Mouse (Mus musculus): Measurements from ENCODE around the gene Tiprl. TPM values are rescaled to one million over a fixed set of nuclear protein-coding genes. Genes with fewer than 3 reads are reported as not detected.

Gene Tiprl
- total RNA-seq, 4 experiments from 2014 or later = 57.9 to 65.5 (median 62.0) TPM

DNA sequence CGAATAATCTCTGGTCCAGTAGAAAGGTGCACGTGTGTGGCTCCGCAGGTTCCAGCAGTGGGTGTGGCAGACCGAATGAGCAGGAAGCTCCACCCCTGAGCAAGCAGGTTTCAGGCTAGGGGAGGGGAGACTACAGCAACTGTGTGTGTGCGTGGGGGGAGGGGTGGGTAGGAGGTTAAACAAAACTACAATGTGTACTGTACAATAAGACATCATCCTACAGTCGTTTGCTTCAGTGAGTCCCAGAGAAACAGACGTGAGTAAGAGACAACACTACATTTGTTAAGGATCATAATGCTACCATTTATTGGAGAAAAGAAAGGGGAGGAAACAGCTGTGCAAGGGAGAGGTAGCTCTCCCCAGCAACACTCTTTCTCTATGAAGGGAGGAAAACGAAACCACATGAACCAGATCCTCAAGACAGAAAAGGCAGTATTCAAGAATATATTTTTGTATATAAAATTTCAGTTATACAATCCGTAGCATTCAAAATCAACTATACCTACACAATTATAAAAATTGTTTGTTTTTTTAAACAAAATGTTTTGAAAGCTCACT, 62.7 kb downstream of the Tiprl start:
- no peak for DNase-seq

- no peak for DNase-seq
These were observed 65.5 kb downstream of the Tiprl start for GRCm38 (mm10) chr1:165171277-165171676.

GRCm38 (mm10) chr1:165170157-165170556, 66.6 kb downstream of the Tiprl start:
- no peak for DNase-seq

GRCm38 (mm10) chr1:165169462-165169861, 67.3 kb downstream of the Tiprl start:
- DNase-seq = no peak

DNA sequence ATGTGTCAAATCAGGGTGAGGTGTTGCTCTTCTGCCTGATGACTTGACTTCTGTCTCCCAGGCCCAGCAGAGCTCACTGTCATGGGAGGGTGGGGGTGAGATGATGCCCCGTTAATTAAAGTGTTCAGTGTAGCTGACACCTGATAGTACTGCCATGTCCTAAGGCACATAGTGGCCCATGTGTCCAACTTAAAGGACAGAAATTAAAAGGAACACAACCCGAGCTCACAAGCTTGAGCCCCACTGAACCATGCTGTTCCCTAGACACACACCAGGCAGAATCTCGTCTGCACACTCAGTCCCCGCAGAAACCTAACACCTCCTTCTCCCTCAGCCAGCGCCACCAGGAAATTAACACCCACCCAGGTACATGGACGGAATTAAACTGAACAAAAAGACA, 71.9 kb downstream of the Tiprl start:
- DNase-seq = no peak

Other genes with a start within 250 kb of the Tiprl start
- not detected for gene Tbx19, start 76.2 kb downstream of the Tiprl start, total RNA-seq (2022)
- gene Sft2d2, start 42.6 kb downstream of the Tiprl start, total RNA-seq (2022) = 10 to 100 TPM; 36.9 to 45.8 (median 41.3) TPM
- gene Gpr161, start 58.8 kb upstream of the Tiprl start, total RNA-seq (2022) = 1 to 10 TPM in 3 of 4 experiments, under 1 TPM in 1; 0.92 to 1.3 (median 1.2) TPM
- gene Dcaf6, start 223.5 kb upstream of the Tiprl start, total RNA-seq (2022) = 10 to 100 TPM; 28.5 to 40.5 (median 34.5) TPM
- gene Mpc2, start 223.6 kb upstream of the Tiprl start, total RNA-seq (2022) = 100 to 1,000 TPM; 136 to 174 (median 148) TPM
- 1 to 10 TPM in 1 of 4 experiments, under 1 TPM in 3; 0.21 to 1.2 (median 0.39) TPM for gene Adcy10, start 248.2 kb upstream of the Tiprl start, total RNA-seq (2022)